Mouse (Mus musculus): ENCODE data around the gene Usp12. TPM values are rescaled to one million over a fixed set of nuclear protein-coding genes. Genes with fewer than 3 reads are reported as not detected.
A peak's percentile ranks its signal among the peaks of the same experiment; 100 is the strongest.

Gene Usp12
- total RNA-seq, 4 experiments from 2014 or later, result 24.9 to 38.1 (median 31.0) TPM

DNA sequence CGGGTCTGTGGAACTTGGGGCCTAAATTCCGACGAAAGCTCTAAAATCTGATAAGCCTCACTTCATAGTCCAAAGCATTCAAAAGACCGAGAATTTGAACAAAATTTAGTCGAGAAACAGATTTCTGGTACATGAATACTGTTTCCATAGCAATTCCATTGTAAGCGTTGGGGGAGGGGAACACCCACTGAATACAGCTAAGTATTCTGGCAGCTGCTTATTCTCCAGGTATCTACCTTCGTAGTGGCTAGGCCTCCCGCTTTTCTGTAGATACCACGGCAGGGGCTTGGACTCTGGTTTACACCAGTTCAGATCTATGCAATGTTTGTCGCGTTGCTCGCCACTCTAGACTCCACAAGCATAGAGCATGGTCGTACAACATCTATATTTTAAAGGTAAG, 922 bp upstream of the Usp12 start:
- no peak for DNase-seq

DNA sequence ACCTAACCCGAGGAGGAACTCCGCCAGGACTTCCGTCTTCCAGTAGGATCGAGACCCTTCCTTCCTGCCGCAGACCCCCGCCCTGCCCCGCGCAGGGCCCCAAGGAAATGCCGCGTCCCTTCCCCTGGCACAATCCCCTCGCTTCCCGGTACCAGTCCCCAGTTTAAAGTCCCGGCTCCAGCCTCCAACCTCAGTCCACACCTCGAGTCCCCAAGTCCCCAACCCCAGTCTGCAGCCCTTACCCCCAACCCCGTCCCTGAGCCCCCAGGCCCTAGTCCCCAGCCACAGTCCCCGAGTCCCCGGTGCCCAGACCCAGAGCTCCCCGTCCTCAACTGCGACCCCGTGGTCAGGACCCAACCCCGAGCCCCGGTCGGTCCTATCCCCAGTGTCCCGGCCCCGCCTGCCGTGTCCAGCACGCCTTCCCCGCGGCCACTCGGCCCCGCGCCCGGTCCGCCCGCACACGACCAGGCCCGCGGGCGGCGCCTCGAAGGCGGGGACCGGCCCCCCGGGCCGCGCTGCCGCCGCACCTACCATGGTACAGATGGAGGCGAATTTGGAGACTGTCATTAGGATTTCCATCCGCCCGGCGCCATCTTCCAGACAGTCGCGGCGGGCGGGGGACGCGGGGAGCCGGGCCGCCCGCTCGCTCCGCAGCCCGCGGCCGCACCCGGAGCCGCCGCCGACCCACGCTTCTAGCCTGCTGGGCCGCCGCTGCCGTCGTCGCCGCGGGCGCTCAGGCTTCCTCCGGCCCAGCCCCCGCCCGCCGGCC, 538 bp downstream of the Usp12 start:
- peak; percentile 38 for DNase-seq

DNA sequence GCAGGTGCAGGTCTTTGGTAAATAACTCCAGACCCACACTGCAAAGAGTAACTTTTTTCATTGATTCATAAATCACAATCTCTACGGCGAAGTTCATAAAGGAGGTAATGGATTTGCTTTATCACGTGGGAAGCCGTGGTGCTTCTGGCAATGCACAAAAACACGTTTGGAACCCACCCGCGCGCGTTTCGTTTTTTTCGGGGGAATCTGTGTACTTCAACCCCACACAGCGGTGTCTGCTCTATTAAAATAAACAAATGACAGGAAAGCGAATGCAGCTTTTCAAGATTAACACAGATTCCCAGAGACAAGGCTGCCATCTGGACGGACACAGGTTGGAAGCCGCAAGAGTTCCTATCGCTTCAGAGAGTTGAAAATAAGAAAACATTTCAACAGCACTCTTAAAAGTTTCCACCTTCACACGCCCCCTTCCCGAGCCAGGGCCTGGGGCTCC, 1.1 kb downstream of the Usp12 start:
- DNase-seq, result no peak

DNA sequence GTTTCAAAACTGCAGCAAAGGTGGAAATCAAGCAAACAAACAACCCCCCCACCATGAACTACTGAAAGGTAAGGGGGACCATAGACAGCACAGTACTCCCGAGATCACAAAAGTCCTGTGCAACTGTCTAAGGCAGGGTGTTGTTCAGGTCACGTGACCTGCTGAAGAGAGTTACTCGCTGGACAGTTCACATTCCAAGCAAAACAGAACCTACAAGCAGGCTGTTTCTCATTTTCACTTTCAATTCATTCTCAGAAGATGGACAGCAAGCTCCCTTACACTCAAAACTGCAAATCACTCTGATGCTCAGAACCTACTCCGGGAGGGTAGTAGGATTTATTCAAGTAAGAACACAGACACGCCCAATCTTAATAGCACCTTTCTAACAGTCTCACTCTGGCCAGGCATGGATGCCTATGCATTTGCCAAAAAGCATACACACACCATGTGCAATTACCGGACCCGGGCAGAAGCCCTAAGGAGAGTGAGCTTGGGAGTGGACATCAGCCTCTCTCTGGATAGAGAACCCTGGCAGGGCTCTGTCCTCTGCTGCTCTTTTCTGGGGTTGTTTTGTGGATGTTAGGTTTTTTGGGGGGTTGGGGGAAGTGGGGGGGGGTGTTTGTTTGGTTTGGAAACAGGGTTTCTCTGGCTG, 2.5 kb downstream of the Usp12 start:
- DNase-seq, result no peak

DNA sequence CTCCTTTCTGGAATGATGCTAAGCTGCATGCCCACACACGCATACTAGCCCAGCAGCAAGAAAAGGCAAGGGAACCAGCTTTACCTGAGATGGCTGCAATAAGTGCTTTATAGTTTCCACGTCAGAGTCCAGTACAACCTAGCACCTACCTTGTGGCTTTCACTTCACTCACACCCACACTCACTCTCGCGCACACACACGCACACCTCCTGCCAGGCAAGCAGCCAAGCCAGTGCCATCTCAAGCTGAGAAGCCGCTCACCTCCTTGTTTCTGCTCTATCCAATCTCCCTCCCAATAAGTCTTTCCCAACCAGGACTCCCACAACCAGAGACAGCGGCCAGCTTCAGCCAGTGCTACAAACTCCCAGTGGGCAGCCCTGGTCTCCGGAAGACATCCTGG, 3.9 kb downstream of the Usp12 start:
- no peak for DNase-seq

DNA sequence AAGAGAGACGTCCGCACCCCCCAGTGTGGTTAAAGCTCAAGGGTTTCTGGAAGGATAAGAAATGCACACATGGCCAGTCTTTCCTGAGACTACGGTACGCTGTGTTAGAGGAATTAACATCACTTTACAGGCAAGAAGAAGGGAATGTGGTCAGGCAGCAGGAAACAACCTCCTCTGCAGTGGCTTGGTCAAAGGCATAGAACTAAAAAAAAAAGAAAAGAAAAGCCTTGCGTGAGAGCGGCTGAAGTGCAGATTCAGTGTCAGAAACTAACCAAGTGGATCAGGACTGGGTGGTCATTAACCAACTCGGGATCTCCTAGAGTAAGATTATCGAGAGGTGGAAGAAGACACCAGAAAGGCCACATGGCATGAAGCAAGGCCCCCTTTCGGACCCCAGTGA, 5.4 kb downstream of the Usp12 start:
- no peak for DNase-seq

DNA sequence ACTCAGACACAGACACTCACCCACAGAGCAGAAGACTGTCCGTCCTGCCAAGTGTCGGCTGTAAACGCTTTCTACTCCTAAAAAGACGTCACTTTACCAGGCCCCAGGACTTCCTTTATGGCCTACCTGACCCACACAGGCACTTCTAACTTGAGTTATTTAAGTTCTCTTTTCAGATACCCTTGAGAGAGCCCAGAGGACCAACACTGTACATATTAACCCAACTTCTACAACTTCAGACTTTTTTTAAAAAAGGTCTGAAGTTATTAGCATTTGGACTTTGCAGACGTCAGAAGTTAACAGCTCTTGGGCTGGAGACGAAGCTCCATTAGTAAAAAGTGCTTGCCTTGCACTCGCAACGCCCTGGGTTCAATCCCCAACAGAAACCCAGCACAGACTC, 8.7 kb downstream of the Usp12 start:
- DNase-seq, result no peak

DNA sequence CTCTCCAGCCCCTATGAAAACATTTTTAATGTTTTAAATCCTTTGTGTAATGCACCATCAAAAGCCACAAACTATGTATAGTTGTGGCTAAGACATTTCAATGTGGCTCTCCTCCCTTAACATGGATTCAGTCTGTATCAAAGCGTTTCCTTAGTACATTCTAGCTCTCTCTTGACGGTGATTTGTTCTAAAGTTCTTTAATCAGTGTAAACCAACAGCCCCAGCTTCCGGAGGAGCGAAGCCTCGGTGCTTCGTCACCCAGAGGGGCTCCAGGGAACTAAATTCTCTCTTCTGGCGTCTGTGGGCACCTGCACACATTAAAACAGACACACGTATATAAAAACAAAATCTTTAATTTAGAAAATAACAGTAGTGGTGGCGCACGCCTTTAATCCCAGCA, 10.9 kb downstream of the Usp12 start:
- DNase-seq, result no peak

DNA sequence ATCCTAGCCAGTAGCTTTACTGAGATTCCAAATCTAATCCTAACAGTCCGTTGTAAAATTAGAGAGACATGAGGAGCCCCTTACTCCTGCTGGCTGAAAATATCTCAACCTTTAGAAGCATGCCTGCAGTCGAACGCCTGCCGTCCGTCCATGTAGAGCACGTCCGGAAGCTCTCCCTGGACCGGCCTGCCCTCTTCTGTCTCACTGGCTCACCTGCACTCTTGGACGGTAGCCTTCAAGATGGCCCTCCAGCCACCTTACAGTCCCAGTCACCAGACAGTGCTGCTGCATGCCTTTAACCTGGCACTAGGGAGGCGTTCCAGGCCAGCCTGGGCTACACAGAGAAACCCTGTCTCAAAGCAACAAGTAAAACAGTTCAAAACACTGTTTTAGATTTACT, 11.5 kb downstream of the Usp12 start:
- no peak for DNase-seq

DNA sequence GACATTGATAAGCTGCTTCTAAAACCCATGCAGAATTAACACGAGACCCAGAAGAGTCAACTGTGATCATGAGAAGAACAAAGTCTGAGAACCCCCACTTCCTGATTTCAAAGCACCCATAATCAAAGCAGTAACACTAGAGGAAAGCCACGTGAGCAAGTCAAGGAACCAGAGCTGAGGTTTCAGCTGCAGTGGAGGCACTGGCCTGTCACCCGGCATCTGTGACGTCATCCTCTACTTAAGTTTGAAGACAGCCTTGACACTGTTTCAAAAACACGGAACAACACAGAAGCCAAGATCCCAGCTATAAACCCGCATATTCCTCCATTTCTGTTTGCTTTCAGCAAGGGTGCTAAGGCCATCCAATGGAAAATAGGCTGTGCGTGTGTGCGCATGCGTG, 13.1 kb downstream of the Usp12 start:
- no peak for DNase-seq

DNA sequence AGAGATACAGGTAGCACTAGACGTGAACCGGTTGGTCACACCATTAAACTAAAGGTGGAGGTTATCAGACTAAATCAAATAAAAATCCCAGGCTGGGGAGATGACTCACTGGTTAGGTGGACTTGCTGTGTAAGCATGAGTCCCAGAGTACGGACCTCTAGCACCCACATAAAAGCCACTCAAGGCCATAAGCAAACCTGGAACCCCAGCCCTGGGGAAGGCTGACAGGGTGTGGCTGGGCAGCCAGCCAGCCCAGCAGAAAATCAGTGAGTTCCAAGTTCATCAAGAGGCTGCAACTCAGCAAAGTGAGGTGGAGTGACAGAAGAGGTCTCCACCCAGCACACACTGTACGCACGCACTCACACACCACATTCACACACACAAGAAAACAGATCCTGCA, 14.9 kb downstream of the Usp12 start:
- DNase-seq, result no peak

DNA sequence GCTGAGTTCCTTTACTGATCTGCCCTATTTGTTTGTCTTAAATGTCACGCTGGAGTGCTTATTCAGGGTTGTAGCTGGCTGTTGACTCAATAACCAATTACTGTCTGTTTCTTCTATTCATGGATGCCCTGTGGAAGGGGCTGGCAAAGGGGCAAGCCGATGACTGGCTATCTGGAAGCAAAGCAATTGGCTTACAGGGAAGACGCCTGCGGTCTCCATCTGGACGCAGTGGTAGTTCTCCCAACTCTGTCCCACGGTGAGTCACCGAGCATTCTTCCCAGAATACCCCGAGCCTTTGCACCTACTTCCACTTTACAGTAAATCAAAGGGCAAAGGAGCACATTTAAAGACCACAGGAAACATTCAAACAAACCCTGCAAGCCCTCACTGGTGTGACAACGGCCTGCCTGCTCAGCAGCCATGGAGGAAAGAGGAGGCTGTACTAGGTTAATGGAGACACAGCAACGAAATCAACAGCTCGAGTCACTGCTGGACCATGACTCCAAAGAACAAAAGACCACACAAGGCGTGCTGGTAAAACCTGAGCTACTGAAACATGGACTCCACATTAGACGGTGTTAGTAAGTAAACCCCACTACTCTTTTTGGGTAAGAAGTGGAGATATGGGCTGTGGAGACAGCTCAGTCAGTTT, 17.7 kb downstream of the Usp12 start:
- DNase-seq, result no peak

DNA sequence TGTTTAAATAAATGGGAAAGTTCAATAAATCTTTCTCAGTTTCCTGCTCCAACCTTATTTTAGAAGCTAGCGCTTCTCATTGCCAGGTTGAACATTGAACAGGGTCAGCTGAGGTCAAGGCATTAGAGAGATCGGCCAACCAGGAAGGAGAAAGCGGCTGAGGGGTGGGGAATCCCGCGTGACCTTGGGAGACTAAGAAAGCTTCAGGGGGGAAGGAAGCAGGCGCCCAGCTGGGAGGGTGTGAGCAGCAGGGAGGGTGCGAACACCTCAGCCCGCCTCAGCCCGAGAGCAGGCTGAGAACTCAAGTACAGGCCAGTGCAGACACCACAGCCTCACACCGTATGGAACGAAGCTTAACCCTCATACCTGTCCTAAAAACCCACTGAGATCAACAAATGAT, 22.8 kb downstream of the Usp12 start:
- peak; percentile 63 for DNase-seq

DNA sequence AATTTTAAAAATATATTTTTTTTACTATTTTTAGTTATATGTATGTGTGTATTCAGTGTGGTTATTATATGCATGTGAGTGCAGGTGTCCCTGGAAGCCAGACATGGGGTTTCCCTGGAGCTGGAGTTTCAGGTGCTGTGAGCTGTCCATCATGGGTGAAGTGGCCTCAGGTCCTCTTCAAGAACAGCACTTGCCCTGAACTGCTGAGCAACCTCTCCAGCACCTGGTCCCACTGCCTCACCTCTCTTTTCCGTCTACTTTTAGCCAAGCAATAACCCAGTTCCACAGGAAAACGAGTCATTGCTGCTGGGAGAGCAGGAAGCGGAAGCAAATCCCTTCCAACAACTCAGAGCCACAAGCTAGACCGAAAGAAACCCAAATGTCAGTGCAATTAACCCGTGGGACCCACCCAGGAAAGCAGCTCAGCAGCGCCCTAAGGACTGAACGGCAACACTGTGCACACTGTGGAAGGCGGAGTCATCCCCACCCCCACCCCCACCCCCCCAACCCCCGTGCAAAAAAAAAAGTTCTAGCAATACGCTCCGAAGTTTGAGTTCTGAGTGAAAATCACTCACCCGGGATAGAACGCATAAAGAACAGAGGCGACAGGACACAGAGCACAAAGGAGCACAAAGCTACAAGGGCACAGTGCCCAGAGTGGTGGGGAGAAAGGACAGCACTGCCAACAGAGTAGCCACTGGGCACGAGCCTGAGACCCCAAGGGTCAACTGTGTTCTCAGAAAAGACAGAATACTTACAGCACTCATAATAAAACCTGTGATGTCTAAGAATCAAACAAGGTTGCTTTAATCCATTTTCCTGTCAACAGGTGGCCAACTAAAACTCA, 24.6 kb downstream of the Usp12 start:
- no peak for DNase-seq

DNA sequence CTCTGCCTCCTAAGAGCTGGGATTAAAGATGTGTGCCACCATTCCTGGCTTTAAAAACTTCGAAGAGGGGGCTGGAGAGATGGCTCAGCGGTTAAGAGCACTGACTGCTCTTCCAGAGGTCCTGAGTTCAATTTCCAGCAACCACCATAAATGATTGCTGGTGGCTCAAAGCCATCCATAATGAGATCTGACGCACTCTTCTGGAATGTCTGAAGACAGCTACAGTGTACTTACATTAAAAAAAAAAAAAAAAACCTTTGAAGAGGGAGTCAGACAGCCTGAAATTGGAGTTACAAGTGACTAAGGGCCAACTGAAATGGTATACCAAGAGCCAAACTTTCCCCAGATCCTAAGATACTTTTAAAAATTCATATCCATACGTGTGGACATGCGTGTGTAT, 29.0 kb downstream of the Usp12 start:
- no peak for DNase-seq

DNA sequence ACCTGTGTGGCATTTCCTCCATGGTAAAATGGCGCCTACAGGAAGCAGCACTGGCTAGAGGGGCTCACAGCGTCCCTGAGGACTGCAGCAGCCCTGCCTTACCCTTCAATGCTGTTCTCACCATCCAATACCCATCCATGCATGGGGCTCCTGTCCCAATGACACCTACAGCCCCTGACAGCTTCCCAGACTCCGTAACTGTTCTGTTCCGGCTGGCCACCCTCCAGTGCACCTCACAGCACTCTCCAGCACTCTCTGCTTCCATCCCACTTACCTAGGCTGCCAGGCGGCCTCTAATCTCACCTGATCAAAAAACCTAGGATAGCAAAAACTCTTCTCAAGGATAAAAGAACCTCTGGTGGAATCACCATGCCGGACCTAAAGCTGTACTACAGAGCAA, 35.6 kb downstream of the Usp12 start:
- DNase-seq, result no peak

DNA sequence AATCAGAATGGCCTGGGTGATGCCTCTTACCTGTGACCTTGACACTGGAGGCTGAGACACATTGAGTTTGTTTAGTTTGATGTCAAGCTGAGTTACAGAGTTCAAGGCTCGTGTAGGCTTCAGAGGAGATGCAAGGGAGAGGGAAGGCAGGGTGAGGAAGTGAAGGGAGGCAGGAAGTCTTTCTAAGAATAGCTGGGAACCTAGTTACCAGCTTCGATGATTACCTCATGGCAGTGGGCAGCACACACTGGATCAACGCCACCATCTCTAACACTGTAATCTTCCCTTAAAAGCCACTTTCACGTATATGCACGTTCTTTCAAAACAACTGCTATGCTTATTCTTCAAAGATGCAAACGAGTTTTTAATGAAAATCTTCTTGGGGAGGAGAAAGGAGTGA, 36.9 kb downstream of the Usp12 start:
- no peak for DNase-seq

DNA sequence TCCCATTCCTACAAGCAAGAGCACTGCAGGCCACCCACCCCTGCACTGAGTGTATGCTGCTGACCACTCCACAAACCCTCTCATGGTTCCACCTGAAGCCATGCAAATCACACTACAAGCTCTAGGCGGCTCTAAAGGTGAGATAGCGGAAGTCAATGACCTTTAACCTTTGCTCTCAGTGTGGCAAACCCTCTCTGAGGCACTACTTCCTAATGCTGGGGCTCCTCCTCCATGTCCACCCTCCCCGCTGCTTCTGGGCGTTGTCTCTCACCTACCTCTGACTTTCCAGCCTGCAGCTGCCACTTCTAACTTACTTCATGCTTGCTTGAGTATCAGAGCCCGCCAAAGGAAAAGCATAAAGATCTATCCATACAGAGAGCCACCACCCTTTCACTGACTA, 37.5 kb downstream of the Usp12 start:
- no peak for DNase-seq

DNA sequence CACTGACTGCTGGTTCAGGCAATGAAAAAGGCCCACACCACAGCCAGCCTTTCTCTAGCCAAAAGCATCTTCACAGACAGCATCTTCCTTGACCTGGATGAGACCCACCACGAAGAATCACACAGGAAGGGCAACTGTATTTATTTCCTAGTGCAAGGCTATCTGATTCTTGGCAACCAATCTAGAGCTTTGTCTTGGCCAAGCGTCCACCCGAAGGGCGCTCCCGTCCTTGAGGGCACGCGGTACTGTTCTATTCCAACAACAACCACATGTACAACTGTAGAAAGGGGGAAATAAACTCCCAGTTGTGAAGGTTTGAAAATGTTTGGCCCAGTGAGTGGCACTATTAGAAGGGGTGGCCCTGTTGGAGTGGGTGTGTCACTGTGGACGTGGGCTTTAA, 41.6 kb downstream of the Usp12 start:
- peak; percentile 43 for DNase-seq

DNA sequence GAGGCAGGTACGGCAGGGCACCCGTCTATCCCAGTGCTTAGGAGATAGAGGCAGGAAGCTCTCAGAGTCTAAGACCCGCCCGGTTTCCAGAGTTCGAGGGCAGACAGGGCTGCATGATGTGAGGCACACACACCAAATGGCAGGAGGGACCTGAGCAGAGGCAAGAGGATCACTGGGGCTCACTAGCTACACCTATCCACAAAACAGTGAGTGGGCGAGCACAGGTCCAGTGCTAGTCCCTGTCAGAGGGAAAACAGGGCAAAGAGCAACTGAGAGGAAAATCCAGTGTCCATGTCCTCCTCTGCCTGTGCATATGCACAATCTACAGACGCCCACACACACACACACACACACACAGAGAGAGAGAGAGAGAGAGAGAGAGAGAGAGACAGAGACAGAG, 43.8 kb downstream of the Usp12 start:
- no peak for DNase-seq

DNA sequence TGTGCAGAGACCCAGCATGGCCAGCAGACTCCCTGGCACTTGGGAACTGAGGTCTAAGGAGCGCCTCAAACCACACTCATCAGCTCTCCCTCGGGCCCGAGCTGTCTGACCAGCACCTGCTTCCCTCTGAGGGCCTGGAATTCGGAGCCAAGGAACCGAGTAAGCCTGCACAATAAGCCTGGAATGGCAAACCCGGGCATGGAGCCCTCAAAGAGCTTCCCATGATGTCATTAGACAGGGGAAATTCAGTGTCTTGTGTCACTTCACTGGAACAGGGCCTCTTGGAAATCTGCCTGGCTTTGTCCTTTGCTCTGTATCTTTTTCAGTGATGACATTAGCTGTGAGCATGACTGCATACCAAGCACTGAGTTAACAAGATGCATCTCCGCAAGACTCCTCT, 44.5 kb downstream of the Usp12 start:
- DNase-seq, result no peak

DNA sequence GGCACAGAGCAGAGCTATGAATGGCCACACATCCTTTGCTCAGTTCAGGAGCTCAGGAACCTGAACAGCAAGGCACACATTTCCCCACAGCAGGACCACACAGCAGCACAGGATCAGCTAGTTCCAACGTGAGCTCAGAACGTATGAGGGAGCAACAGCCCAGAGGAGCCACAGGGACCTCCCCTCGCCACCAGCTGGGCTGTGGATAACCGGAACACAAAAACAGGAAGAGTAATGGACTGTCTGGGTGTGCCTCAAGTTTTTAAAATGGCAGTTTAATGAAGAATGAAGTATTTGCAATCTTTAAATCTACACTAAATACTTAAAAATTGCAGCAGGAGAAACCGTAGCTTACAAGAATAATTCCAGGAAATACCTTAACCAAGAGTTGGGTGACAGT, 44.9 kb downstream of the Usp12 start:
- DNase-seq, result no peak

DNA sequence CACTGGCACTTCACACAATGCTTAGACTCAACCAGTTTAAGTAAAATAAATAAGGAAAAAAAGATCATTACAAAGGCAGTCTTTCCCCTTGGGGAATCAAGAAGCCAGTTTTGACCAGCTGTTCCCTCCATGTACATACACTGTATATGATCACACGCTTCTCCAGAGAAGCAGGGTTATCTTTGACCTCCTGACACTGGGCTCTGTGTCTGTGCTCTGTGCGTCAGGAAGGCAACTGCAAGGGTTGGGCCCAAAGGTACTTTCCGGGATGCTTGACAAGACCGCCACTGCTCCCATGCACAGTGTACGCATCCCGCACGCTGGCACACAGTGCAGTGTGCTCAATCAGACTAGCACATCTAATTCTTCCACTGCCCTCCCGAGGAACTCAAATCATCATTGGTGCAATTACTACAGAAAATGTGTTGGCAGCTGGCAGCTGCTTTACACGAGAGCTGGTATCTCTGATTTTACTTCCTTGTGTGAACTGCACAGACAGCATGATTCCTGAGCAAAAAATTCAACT, 57.8 kb downstream of the Usp12 start:
- DNase-seq, result no peak

All from adrenal gland, adult 8-10 months (tissue).